Mouse (Mus musculus): Measurements from ENCODE around the gene Cenpl. TPM values are rescaled to one million over a fixed set of nuclear protein-coding genes. Genes with fewer than 3 reads are reported as not detected.

Cenpl gene
- total and polyA plus RNA-seq, 2 experiments from 2014 or later: 2.0 to 6.1 TPM

DNA sequence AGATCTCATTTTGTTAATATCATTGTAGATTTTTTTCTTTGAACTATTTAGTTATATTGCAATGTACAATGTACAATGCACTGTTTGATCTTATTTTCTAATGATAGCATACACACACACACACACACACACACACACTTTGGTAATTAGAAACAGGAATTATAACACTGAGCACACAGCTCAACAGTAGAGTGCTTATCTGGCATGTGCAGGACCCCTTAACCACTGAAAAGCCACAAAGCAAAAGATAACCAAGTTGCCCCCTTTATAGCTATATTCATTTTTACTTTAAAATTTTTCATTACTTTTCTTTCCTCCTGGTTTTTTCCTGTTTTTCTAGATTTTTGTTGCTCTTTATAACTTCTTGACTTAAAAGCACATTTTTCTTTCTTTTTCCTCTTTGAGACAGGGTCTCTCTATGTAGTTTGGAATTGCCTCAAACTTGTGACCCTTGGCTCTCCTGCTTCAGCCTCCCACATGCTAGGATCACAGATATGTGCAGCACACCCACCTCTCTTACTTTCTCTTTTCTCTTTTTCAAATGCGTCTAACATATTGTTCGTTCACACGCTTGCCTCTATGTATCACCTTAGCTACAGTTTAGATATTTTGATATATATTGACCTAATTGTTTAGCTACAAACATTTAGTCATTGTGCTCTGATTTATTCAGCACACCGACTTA lies 29.4 kb downstream of the Cenpl start:
- Histone ChIP-seq H3K4me1 (ENCODE audit: insufficient read depth, low read length) (no peaks in the 10 kb centered on the region), H3K4me3 (ENCODE audit: low read depth, low read length) (no peak overlapping the region), H3K9me3 (ENCODE audit: low read length) (no peaks in the 10 kb centered on the region), H3K9ac (replicated peaks; ENCODE audit: low read length, poor library complexity, severe bottlenecking) (no peak overlapping the region), H3K27me3 (ENCODE audit: insufficient read depth, low read length) (no peaks in the 10 kb centered on the region), H3K4me2 (ENCODE audit: low read depth, low read length, poor library complexity, severe bottlenecking) (no peak overlapping the region), H3K27ac (ENCODE audit: low read depth, low read length) (no peak overlapping the region), H3K36me3 (ENCODE audit: insufficient read depth, low read length) (peaks cover 10% of the 10 kb centered on the region)
- no peak for DNase-seq (ENCODE audit: low spot score)
- no peak for TF ChIP-seq CTCF (IDR thresholded peaks at IDR 0.05)
- ATAC-seq (ENCODE audit: low FRiP score): no peak
- WGBS: 98% methylated on average over 4 of the region's 4 CpGs

DNA sequence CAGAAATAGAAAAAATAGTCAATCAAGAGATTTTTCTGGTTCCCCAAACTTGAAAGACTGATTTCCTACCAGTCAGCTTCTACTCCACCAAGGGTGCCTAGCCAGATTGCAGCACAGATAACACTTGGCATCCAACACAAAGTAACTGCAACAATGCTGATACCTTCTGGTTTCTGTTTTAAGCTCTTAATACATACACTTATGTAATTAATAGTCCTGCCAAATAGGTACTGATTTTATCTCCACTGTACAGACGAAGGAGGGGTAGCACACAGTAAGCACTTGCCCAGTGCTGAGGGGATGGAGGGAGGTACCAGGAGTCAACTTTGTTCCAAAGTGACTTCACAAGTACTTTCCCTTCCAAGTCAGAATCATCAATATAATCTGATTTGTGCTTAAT lies 33.3 kb downstream of the Cenpl start:
- 91% methylated on average over 1 of the region's 1 CpGs for WGBS
- no peak for ATAC-seq (ENCODE audit: low FRiP score)
- Histone ChIP-seq H3K9me3 (ENCODE audit: low read length) (no peaks in the 10 kb centered on the region), H3K9ac (replicated peaks; ENCODE audit: low read length, poor library complexity, severe bottlenecking) (no peak overlapping the region), H3K4me3 (ENCODE audit: low read depth, low read length) (no peak overlapping the region), H3K27me3 (ENCODE audit: insufficient read depth, low read length) (no peaks in the 10 kb centered on the region), H3K36me3 (ENCODE audit: insufficient read depth, low read length) (peaks cover 3% of the 10 kb centered on the region; the same call in 1 of the 2 replicates), H3K27ac (ENCODE audit: low read depth, low read length) (no peak overlapping the region), H3K4me2 (ENCODE audit: low read depth, low read length, poor library complexity, severe bottlenecking) (no peak overlapping the region), H3K4me1 (ENCODE audit: insufficient read depth, low read length) (no peaks in the 10 kb centered on the region)
- no peak for DNase-seq (ENCODE audit: low spot score)
- no peak for TF ChIP-seq CTCF (IDR thresholded peaks at IDR 0.05)

DNA sequence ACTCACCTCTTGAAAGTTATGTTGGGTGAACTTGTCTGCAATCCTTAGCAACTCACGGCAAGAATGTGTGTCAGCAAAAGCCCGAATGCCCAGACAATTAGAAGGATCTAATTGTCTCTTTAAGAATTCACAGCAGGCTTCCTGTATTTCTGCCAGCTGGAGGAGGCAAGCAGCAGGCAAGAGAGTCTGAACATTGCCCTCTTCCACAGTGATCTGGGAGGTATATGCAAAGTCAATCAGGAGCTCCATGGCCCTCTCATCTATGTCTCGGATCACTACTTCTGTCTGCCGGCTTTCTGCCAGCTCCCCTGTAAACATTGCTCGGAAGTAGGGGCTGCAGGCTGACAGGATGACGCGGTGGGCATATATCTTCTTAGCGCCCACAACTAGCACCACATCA lies 38.7 kb downstream of the Cenpl start:
- Histone ChIP-seq H3K36me3 (ENCODE audit: insufficient read depth, low read length) (peaks cover 8% of the 10 kb centered on the region), H3K4me2 (ENCODE audit: low read depth, low read length, poor library complexity, severe bottlenecking) (no peak overlapping the region), H3K9me3 (ENCODE audit: low read length) (no peaks in the 10 kb centered on the region), H3K27ac (ENCODE audit: low read depth, low read length) (no peak overlapping the region), H3K9ac (replicated peaks; ENCODE audit: low read length, poor library complexity, severe bottlenecking) (no peak overlapping the region), H3K4me3 (ENCODE audit: low read depth, low read length) (no peak overlapping the region), H3K27me3 (ENCODE audit: insufficient read depth, low read length) (no peaks in the 10 kb centered on the region), H3K4me1 (ENCODE audit: insufficient read depth, low read length) (no peaks in the 10 kb centered on the region)
- ATAC-seq (ENCODE audit: low FRiP score) (no peak), DNase-seq (ENCODE audit: low spot score) (peak; percentile 1)
- WGBS: 89% methylated on average over 8 of the region's 8 CpGs
- TF ChIP-seq CTCF (IDR thresholded peaks at IDR 0.05): no peak

DNA sequence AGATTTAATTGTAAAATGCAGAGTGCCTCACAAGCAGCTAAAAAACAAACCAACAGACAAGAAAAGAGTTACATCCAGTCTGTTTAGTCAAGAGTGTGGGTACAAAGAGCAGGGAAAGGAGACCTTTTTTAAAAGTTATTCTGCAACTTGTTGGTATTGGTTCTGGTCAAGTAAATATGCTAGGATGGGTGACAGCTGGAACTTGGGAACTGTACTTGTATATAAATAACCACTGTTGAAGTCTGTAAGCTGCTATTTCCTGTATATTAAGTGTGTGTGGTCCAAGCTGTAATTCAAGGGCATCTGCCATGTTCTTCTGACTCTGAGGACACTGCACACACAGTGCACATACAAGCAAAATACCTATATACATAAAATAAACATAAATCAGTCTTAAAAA lies 44.1 kb downstream of the Cenpl start:
- H3K9ac ChIP-seq (replicated peaks; ENCODE audit: low read length, poor library complexity, severe bottlenecking): no peak overlapping the region
- H3K9me3 ChIP-seq (ENCODE audit: low read length): no peaks in the 10 kb centered on the region
- TF ChIP-seq CTCF (IDR thresholded peaks at IDR 0.05): no peak
- H3K36me3 ChIP-seq (ENCODE audit: insufficient read depth, low read length): peaks cover 2% of the 10 kb centered on the region
- H3K27me3 ChIP-seq (ENCODE audit: insufficient read depth, low read length): no peaks in the 10 kb centered on the region
- H3K4me3 ChIP-seq (ENCODE audit: low read depth, low read length): no peak overlapping the region
- H3K4me1 ChIP-seq (ENCODE audit: insufficient read depth, low read length): no peaks in the 10 kb centered on the region
- ATAC-seq (ENCODE audit: low FRiP score): no peak
- no peak overlapping the region for H3K4me2 ChIP-seq (ENCODE audit: low read depth, low read length, poor library complexity, severe bottlenecking)
- no peak for DNase-seq (ENCODE audit: low spot score)
- no peak overlapping the region for H3K27ac ChIP-seq (ENCODE audit: low read depth, low read length)

DNA sequence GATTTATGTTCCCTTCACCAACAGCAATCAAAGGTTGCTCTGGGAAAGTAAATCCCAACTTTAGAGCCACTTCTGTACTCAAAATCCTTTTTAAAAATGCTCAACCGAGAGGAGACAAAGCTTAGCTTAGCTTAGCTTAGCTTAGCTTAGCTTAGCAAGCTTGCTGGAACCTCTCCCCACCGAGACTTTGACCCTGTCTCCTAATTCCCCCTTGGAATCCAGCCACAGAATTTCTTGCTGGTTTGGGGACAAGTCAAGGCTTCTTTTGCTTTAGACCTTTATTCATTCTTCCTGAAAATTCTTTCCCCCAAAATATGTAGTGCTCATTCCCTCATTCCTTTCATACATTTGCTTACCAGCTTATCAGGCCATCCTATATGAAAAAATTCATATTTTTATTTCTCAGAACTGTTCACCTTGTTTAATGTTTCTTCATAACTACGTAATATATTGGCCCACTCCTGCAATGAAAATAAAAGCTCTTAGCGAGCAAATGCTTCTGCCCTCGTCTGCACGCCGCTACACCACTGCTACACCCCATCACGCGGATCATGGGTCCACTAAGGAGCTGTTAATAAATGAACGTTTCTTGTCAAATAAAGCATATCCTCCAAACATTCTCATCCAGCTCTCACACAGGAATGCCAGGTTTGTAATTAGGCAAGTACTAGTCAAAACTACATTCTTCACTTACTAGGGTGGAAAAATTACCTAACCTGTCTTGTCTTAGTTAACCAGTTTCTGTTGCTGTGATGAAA lies 52.3 kb downstream of the Cenpl start:
- Histone ChIP-seq H3K4me2 (ENCODE audit: low read depth, low read length, poor library complexity, severe bottlenecking) (no peak overlapping the region), H3K4me1 (ENCODE audit: insufficient read depth, low read length) (no peaks in the 10 kb centered on the region), H3K9ac (replicated peaks; ENCODE audit: low read length, poor library complexity, severe bottlenecking) (no peak overlapping the region), H3K9me3 (ENCODE audit: low read length) (no peaks in the 10 kb centered on the region), H3K36me3 (ENCODE audit: insufficient read depth, low read length) (no peaks in the 10 kb centered on the region), H3K27me3 (ENCODE audit: insufficient read depth, low read length) (no peaks in the 10 kb centered on the region), H3K4me3 (ENCODE audit: low read depth, low read length) (no peak overlapping the region), H3K27ac (ENCODE audit: low read depth, low read length) (no peak overlapping the region)
- ATAC-seq (ENCODE audit: low FRiP score): no peak
- no peak for DNase-seq (ENCODE audit: low spot score)
- WGBS: 93% methylated on average over 10 of the region's 10 CpGs
- TF ChIP-seq CTCF (IDR thresholded peaks at IDR 0.05): no peak

DNA sequence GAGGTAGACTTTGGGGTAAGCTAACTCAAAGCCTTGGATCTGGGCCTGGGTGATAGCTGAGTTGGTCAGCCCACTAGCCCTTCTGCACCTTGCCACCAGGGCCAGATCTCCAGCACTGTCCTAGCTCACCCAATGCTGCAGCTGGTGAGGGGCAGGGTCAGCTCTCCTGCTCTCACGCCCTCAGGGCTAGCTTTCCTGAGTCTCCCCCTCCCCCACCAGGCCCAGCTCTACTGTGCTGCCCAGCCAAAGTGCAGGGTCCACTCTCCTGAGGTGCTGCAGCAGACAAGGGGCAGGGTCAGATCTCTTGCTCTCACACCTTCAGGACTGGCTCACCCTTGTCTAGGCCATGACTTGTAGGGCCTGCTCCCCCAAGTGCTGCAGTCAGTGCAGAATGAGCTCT lies 55.9 kb downstream of the Cenpl start:
- Histone ChIP-seq H3K4me3 (ENCODE audit: low read depth, low read length) (no peak overlapping the region), H3K4me2 (ENCODE audit: low read depth, low read length, poor library complexity, severe bottlenecking) (no peak overlapping the region), H3K9me3 (ENCODE audit: low read length) (no peaks in the 10 kb centered on the region), H3K27me3 (ENCODE audit: insufficient read depth, low read length) (no peaks in the 10 kb centered on the region), H3K27ac (ENCODE audit: low read depth, low read length) (no peak overlapping the region), H3K36me3 (ENCODE audit: insufficient read depth, low read length) (no peaks in the 10 kb centered on the region), H3K9ac (replicated peaks; ENCODE audit: low read length, poor library complexity, severe bottlenecking) (no peak overlapping the region), H3K4me1 (ENCODE audit: insufficient read depth, low read length) (peaks cover 5% of the 10 kb centered on the region; the same call in 1 of the 2 replicates)
- no peak for ATAC-seq (ENCODE audit: low FRiP score)
- TF ChIP-seq CTCF (IDR thresholded peaks at IDR 0.05): no peak
- DNase-seq (ENCODE audit: low spot score): no peak
- 88% methylated on average over 1 of the region's 1 CpGs for WGBS
